Mouse (Mus musculus): ENCODE results near the gene Arpc3.
"Not testable (repeated sequence)": the region's sequence is repeated elsewhere in the genome, so short reads cannot be mapped to it uniquely, and the experiment has no call there.

The Arpc3 gene

DNA sequence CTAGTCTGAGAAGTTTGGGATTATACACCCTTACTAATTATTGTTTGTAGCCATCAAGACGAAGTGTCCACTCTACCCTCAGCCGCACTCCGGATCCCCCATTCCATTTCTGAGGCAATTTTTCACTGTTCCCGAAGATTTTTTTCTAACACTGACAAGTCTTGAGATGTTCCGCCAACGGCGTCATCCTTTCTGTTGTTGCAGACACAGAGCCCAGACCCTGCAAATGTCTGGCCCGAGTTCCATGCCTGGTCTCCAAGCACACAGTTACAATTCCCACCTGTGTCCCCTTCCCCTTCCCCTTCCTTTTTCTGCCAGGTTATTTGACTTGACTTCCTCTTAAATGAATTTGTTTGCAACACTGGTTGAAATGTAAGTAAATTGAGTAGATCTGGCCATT lies 8.2 kb downstream of the Arpc3 start:
- no peak for DNase-seq (ENCODE audit: low read depth, low spot score)

DNA sequence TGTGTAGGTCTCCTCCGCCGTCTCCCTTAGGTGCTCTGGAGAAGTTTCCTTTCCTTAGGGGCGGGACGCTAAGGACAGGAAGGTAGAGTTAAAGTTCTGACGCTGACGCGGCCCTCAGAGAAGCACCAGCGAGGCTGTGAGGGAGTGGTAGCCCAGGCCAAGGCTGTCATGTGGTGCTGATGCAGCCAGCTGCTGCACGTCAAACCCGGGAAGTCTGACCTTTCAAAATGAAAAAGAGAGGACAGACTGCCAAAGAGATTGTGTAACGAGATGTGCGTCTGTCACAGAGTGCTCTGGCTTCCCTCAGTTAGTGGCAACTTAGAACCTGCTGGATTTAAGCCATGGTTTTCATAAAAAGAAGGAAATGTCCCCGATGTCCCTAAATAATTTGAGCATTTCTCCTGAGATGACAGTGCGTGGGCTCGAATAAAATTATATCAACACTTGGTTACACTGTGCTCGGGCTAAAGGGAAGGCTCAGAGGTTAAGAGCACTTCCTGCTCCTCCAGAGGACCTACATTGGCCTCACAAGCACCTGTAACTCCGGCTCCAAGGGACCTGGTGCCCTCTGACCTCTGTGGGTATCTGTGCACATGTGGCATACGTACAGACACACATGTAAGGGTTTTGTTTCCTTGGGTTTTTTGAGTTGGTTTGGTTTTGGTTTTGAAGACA lies 9.1 kb downstream of the Arpc3 start:
- peak; percentile 87 for DNase-seq (ENCODE audit: low read depth, low spot score)

DNA sequence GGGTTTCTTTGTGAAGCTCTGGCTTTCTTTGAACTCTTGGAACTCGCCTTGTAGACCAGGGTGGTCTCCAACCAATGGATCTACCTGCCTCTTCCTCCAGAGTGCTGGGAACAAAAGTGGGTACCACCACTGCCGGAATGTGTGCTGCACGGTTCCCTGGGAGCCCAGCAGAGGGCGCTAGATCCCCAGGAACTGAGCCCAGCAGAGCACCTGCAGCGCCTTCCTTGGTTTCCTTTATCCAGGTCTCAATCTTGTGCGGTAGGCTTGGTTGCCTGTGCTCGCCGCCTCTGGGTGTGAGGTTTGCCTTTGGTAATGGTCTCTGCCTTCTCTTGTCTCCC lies 9.6 kb downstream of the Arpc3 start:
- DNase-seq (ENCODE audit: low read depth, low spot score) = peak; percentile 36

DNA sequence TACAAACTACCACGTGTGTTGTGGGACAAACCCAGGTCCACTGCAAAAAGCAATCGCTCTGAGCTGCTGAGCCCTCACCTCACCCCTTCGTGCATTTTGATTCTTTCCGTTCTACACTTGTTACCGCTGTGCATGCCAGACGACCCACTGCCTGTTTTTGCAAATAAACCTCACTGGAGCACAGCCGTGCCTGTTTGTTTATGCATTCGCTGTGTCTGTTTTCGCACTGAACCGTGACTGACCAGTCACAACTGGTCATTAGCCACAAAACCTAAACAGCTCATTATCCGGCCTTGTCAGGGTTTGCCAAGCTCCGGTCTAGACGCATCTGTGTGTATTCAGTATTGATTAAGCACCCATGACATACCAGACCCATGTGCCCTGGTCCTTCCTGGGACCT lies 10.5 kb downstream of the Arpc3 start:
- no peak for DNase-seq (ENCODE audit: low read depth, low spot score)

DNA sequence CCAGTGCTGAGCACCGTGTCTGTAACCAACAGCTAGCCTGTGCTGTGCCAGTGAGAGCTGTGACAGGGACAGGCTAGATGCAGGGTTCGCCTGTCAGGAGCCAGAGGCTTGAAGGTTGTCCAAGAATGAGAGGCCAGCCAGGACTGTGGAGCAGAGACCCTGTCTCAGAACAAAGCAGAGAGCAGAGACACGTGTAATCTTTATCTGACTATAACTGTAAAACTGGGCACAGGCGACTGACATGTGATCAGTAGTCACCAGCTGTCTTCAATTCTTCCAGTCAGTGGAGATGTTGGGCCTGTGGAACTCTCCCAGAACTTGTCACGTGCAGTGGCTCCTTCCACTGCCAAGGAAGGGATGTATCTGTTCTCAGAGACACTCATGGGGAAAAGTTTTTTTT lies 11.1 kb downstream of the Arpc3 start:
- DNase-seq (ENCODE audit: low read depth, low spot score) = peak; percentile 58

DNA sequence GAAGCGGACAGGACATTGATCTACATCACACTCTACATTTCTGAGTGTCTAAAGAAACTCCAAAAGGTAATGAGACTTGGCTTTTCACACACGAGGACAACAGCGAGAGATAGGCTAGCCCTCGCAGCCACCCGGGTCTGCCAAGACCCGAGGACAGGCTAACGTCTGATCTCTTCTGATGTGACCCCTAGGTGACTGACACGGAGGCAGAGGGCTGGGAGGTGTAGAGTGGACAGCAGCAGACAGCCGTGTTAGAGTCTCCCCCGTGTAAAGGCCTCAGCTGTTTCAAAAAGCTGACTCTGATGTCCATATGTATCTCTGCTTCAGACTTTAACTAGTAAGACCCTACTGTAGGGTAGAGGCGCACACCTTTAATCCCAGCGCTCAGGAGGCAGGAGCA lies 11.7 kb downstream of the Arpc3 start:
- no peak for DNase-seq (ENCODE audit: low read depth, low spot score)

DNA sequence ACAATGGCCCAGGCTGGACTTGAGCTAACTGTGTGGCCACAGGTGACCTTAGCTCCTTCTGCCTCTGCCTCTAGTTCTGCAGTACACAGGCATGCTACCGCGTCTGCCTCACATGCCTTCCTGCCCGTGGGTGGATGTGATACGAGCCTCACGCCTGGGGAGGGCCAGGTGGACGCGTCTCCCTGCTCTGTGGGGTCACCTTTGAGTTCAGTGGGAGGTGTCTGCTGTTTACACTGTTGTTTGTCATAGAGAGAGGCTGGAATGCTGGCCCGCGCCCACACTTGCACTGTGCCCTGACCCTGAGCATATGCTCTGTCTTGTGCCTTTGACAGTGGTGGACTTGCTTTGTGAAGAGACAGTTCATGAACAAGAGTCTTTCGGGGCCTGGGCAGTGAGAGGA lies 13.9 kb downstream of the Arpc3 start:
- DNase-seq (ENCODE audit: low read depth, low spot score) = no peak

DNA sequence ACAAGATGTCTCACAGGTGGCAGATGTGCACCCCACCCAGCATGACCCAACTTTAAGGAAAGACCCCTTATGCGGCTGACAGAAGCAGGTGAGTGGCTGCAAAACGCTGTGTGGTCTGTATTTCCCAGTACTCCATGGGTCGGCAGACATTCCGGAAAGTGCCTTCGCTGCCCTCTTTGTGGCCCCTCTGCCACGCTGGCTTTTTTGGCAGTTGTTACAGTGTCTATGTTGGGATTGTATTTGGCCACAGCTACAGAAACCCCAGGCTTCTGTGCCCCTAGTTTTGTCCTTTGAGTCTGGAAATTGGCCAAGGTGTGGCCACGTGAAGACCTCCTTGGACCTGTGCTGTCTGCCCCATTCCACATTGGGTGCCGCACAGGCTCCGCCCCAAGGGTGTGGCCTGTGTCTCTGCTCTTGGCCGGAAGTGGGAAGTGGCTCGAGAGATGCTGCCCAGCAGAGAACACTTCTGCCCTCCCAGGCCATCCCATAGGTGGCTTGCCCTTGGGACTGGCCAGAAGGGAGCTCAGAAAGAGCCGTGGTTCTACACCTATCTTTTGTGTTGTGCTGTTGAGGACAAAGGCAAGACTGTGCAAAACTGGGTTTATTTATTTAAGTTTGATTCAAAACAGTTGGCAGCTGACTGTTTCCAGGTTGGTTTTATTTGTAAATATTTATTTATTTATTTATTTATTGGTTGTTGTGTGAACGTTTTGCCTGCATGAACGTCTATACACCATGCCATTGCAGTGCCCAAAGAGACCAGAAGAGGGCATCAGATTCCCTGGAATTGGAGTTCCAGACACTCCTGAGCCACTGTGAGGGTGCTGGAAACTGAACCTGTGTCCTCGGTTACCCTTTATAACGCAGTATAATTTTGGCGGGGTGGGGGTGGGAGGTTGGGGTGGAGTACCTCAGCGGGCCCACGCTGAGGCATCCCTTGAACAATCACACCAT lies 18.3 kb downstream of the Arpc3 start:
- no peak for DNase-seq (ENCODE audit: low read depth, low spot score)

DNA sequence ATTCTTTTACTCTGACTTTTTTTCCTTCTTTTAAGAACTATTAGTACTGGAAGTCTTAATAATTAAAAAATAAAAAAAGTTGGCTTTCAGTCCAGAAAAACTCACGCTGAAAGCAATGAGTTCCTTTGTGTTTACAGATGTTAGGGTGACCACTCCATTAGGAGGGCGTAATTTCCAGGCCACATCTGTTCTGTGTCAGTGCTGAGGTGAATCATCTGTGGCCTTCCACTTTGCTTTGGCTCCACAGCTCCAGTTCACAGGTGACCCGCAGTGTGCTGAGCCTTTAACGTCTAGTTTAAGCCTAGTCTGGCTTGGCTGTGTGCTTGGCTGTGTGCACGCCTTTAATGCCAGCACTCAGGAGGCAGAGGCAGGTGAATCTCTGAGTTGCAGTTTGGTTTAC lies 20.2 kb downstream of the Arpc3 start:
- no peak for DNase-seq (ENCODE audit: low read depth, low spot score)

DNA sequence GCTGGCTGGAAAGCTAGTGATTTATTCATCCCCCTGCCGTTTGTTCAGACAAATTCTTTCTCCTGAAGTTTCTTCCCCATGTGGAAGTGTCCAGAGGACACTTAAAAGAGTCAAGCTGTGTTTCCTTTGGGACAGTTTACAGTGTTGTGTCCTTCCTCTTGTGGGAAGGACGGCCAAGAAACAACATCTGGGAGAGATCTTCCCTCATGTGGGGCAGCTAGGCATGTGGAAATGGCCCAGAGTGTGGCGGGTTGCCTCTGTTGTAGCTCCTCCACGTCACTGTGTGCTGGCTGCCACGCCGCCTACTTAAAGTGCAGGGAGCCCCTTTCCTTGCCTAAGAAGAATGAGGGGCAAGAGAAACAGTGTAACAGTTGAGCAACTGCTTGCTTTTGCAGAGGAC lies 21.1 kb downstream of the Arpc3 start:
- DNase-seq (ENCODE audit: low read depth, low spot score) = peak; percentile 41

DNA sequence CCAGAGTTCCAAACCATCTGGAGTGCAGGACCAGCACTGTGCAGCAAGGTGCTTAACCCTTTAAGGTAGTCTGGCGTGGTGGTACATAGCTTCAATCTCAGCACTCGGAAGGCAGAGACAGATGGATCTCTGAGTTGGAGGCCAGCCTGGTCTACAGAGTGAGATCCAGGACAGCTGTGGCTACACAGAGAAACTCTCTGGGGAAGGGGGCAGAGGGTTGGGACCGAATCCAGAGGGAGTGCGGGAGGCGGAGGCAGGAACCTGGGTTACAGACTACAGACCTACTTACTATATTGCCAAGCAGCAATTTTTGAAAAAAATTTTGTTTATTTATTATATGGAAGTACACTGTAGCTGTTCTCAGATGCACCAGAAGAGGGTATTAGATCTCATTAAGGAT lies 22.7 kb downstream of the Arpc3 start:
- no peak for DNase-seq (ENCODE audit: low read depth, low spot score)

DNA sequence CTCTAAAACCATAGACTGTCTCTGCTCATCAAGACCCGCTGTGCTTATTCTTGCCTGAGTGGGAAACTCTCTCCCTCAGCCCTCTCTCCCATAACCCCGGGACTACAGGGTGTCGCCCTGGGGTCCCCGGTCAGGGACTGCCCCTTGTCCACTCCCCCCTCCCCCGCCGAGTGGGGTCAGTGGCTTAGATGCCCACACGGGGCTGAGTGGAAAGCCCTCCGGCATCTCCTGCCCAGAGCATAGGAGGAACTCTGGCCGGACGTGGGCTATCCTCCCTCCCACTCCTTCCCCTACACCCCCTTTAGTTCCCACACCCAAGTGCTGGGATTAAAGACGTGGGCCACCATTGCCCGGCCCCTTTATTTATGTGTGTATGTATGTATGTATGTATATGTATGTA lies 23.8 kb downstream of the Arpc3 start:
- DNase-seq (ENCODE audit: low read depth, low spot score) = no peak

DNA sequence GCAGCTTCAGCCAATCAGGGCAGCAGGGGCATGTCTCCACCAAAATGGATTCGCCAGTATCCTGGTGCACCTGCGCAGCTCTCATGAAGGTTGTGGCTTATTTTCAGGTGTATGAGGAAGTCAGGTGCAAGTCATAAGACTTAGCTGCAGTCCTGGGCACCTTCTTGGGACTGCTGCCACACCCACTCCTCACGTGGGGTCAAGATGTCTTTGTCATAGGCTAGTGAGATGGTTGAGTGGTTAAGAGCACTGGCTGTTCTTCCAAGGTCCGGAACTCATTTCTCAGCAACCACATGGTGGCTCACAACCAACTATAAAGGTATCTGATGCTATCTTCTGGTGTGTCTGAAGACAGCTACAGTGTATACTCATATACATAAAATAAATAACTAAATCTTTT lies 29.0 kb downstream of the Arpc3 start:
- not testable (repeated sequence) for DNase-seq (ENCODE audit: low read depth, low spot score)

DNA sequence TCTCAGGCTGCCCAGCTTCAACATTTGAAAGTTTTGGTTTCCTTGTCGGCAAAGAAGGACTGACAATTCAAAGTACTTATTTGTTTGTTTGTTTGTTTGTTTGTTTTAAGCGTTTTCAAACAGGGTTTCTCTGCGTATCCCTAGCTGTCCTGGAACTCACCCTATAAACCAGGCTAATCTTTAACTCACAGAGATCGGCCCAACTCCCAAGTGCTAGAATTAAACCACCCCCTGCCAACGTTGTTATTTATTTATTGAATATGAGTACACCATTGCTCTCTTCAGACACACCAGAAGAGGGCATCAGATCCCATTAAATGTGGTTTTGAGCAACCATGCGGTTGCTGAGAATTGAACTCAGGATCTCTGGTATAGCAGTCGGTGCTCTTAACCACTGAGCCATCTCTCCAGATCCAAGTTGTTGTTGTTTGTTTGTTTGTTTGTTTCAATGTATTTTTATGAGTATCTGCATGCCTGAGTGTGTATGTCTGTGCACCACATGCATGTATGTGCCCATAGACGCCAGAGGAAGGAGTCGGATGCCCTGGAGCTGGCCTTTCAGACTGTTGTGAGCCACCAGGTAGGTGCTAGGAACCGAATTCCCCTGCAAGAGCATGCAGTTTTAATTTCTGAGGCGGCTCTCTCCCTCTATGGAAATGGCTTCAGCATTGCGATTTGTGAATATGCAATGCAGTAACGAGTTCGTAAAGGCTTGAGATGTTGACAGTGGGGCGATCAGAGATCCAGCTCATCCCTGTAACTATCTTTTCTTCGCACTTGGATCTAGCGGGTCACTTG lies 29.8 kb downstream of the Arpc3 start, which contains the start of gene Anapc7:
TSS of gene Anapc7 (plus strand) at position 423 of the 798 bp plus-strand sequence.
- DNase-seq (ENCODE audit: low read depth, low spot score) = no peak

DNA sequence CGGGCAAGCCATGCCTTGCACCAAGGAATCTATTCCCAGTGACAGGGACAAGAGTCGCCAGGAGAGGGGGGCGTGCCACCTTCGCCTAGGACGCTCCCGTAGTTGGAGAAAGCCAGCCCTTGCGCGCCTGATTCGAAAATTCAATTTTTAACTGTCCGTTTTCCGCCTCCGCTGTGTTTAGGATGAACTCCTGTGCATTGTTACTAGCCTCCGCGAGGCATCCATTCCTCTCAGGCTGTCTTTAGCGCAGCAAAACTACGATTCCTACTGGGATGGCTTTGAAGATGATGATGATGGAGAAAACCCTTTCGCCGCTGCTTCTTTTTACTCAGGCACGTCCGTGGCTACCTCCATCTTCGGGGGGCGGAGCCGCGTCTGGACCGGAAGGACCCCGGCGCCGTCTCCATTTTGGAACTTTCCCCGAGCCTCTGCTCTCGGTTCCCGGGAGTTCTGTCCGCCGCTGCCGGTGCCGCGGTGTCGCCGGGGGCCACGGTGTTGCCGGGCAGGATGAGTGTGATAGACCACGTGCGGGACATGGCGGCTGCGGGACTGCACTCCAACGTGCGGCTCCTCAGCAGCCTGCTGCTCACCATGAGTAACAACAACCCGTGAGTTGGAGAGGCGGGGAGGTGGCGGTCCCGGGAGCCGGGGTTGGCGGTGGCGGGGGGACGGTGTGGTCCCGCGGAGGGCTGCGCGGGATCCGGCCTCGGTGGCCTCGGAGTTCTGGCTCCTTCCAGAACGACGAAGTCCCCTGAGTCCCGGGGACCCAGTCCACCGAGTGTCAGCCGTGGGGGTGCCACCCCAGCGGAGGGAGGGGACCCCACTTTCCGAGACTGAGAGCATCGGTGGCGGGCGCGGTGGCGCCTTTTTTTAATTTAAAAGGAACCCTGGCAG lies 30.6 kb downstream of the Arpc3 start:
- DNase-seq (ENCODE audit: low read depth, low spot score) = peak; percentile 62

DNA sequence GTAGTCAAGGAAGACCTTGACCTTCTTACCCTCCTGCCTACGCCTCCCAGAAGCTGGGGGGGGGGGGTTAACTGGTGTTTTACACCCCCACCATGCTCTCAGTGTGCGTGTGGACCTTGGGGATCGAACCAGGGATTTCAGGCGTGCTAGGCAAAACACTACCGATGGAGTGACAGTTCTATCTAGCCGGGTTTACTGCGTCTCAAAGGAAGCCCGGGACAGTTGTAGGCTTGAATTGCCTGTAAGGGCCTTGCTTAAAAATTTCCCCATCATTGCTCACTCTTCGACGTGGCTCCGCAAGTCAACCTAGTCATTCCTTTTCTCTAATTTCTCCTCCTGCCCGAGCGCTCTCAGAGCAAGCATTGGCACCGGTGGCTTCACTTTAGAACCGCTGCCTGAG lies 31.4 kb downstream of the Arpc3 start:
- no peak for DNase-seq (ENCODE audit: low read depth, low spot score)

DNA sequence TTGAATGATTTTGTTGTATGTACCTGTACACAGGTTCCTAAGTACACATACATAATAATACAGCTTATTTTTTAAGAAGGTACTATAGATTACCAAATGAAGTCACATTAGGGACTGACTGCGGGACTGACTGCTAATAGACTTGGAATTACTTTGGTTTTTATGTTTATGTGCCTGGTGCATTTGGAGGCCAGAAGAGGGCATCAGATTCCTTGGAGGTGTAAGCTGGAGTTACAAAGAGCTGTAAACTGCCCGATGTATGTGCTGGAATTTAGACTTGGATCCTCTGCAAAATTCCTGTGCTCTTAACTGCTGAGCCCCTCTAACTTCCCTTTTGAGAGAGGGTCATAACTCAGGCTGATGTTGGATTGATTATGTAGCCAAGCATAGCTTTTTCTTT lies 33.9 kb downstream of the Arpc3 start:
- no peak for DNase-seq (ENCODE audit: low read depth, low spot score)

DNA sequence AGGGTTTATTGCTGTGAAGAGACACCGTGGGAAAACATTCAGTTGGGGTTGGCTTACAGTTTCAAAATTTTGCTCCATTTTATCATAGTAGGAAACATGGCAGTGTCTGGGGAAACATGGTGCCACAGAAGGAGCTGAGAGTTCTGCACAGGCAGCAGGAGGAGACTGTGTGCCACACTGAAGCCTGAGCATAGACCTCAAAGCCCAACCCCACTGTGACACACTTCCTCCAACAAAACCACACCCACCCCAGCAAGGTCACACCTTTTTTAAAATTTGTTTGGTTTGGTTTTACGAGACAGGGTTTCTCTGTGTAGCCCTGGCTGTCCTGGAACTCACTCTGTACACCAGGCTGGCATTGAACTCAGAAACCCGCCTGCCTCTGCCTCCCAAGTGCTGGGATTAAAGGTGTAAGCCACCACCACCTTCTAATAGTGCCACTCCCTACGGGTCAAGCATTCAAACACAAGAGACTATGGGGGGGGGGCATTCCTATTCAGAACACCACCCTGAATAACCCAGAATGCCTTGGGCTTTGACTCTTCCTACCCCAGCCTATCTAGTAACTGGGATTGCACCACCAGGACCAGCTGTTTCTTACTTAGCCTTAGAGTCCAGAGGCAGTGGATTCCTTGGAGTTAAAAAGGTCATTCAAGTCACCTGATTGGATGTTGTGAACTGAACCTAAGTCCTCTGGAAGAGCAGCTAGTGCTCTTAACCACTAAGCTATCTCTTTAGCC lies 38.5 kb downstream of the Arpc3 start:
- DNase-seq (ENCODE audit: low read depth, low spot score) = no peak

DNA sequence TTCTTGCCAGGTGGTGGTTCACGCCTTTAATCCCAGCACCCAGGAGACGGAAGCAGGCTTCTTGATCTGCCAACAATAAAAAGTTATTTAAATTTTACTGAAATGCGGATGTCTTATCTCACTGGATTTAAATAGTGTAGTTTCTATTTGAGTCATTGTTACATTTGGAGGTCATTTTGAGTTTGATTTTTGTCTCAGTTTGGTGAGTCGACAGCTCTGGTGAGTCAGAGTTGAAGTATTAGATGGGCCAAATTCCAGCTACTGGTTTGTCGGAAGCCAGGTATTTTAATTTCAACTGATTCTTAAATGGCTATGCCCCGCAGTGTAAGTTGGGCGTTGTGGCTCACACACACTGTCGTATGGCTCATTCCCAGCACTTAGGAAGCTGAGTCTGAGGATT lies 39.5 kb downstream of the Arpc3 start:
- DNase-seq (ENCODE audit: low read depth, low spot score) = no peak

DNA sequence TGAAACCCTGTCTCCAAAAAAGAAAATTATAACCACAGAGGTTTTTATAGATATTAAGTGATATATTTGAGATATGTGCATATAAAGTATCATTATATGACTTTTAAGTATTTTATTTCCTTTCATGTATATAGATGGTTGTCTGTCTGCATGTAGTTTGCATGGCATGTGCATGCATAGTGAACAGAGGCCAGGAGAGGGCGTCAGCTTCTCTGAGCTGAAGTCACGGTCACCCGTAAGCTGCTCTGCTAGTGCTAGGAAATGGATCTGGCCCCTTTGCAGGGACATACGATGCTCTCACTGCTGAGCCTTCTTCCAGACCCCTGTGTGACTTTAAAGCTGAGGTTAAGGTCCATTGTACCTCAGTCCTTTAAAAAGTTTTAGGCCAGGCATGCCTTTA lies 42.9 kb downstream of the Arpc3 start:
- no peak for DNase-seq (ENCODE audit: low read depth, low spot score)
